Mouse (Mus musculus): Measurements from ENCODE around the gene Zbtb20.

Gene Zbtb20

DNA sequence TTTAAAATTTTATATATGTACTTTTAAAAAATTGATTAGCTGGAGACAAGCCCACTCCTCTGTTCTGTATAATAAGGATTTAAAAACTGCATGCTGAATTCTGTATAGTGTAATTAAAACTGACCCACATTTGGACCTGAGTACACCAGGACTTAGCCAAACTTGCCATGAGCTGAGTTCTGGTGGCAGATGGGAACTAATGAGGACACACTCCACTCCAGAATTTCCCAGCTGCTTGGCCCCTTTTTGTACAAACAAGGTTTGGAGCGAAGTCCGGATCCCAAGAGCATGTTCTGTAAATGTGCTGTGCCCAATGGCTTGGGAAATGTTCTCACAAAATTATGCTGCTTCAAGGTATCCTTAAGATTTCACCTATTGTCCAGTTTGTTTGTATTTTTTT, 204.7 kb downstream of the Zbtb20 start:
- no peak for DNase-seq (ENCODE audit: low spot score in 2 of 2)

DNA sequence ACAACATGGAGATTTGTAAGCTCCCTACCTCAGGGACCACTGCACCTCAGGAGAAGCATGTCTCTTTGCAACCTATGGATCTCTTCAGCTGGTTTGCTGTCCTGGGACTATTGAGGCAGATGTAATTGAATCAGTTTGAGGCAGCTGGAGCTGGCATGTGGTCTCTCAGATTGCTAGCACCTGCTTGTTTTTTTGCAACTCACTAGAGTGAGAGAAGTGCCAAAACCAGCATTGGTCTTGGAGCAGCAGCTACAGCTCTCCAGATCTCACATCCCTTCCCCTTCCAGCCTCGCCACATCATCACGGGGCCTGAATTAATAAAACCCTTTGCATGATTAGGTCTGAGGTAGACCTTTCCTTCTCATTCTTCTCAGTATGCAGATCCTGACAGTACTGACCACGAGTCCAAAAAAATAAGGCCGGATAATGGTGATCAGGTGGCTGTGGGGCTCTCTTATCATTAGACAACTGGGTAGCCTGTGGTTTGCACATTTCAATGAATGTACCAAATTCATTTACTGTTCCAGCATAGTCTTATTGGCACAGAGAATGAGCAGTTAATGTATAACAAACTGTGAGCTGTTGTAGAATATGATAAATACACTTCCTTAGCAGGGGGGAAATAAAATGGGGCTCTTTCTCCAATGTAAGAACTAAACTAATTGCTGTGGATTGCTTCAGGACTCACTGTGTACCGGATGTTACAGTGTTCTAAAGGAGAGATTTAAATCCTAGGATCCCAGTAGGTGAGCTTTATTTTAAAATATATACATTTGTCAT, 205.4 kb downstream of the Zbtb20 start:
- DNase-seq (ENCODE audit: low spot score in 2 of 2): no peak

DNA sequence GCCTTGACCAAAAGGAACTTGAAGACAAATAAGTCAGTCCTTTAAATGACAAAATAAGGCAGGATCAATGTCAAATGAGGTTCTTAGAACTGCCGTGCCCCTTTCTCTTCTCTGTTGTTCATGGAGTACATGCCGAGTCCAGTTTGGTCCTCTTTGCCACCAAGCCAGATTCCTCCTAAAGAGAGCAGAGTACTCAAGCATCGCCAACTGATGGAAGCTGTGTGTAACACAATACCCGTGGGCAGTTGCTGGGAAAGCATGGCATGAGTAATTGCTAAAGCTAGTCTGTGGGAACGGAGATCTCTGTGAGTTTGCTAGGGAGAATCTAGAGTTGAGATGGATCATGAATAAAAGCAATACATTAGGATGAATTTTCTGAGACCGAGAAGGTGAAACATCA, 206.3 kb downstream of the Zbtb20 start:
- no peak for DNase-seq (ENCODE audit: low spot score in 2 of 2)

DNA sequence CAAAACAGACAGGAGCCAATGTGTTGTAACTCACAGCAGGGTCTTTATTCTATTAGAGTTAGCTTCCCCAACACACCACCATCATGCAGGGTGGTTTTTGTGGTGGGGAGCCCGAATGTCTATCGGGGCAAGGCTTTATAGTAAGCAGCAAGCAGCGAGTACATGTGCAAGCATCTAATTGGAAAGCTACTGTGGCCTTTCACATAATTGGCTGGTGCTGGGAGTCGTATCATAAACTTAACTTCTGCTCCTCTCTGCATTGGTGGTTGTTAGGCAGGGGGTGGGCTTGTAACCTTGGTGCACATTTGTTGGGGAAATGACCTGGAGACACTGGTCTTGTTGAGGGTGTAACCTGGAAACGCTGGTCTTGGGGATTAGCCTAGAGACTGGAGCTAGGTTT, 207.1 kb downstream of the Zbtb20 start:
- DNase-seq (ENCODE audit: low spot score in 2 of 2): no peak

DNA sequence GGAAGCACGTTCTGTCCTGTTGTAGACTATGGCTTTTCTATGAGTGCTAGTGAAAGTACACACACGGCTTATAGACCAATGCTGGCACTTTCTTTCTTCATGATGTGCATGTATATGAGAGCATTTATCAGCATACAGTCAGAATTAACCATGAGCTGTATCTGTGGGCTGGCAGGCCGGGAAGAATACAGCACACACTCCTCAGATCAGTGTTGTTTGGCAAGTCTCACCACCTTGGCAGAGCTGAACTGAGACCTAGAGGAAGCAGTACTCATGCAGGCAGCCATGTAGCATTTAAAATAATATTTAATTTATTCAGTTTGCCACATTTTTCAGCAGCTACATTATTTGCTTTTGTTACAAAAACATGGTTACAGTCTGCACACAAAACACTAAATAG, 214.5 kb downstream of the Zbtb20 start:
- DNase-seq (ENCODE audit: low spot score in 2 of 2): no peak

DNA sequence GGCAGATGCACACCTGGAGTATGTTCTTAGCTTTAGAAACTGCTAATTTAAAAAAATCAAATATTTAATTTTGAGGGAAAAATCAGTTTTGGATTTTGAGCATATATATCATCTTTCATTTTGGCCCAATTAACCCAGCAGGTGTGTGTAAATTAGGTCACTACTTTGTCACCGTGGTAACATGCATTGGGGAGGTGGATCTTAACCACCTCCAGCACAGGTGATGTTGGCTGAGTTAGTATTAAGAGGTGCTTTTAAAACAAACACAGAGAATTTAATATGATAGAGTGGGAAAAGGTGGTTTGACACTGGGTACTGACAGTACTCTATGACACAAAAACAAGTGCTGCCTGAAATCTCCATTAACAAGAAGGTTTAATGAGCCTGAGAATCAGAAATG, 218.5 kb downstream of the Zbtb20 start:
- no peak for DNase-seq (ENCODE audit: low spot score in 2 of 2)

DNA sequence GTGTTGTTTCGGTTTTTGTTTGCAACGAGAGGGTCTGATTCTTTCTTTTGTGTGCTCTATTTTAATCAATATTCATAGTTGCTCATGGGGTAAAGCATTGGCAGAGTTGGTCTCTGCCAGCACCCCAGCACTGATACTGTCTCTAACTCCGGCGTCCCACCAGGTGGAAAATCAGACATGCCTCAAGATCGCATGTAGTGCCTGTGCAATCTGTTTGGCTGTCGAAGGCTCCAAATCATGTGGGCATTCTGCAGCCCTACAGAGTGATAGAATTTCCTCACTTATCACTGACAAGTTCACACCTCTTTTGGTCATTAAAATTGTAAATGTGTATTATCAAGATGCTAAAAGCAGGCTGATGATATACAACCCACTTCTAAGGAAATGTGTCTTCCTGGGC, 219.1 kb downstream of the Zbtb20 start:
- no peak for DNase-seq (ENCODE audit: low spot score in 2 of 2)

DNA sequence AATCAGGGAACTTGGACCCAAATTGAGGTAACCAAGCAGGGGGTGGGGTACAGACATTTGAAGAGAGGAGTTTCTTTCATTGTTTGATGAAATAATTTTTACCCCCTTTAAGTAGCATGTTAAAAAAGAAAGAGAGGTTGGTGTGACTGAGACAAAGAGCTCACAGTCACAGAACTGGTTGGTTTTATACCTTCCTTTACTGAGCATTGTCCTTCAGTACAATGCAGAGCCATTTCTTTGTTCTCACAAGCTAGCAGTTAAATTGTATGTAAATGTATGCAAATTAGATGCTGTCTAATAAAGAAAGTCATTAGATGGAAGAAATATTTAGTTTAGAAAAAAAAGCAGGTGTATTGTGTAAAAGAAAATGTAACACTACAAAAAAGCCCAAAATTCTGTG, 220.4 kb downstream of the Zbtb20 start:
- no peak for DNase-seq (ENCODE audit: low spot score in 2 of 2)

DNA sequence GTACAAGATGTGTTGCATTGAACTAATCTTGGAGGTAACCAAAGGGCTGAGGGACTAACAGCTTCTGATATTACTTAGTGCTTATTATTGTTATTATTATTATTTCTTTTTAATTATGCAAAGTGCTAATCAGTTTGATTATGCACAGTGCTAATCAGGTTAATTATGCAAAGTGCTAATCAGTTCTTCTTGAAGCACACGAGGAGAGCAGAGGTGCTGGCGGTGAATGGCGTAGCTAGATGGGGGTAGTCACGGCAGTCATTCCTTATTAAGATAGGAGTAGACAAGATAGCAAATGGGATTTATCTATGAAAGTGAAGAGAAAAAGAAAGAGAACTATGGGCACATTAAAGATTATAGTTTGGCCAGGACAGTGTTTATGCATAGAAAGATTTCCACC, 222.5 kb downstream of the Zbtb20 start:
- no peak for DNase-seq (ENCODE audit: low spot score in 2 of 2)

DNA sequence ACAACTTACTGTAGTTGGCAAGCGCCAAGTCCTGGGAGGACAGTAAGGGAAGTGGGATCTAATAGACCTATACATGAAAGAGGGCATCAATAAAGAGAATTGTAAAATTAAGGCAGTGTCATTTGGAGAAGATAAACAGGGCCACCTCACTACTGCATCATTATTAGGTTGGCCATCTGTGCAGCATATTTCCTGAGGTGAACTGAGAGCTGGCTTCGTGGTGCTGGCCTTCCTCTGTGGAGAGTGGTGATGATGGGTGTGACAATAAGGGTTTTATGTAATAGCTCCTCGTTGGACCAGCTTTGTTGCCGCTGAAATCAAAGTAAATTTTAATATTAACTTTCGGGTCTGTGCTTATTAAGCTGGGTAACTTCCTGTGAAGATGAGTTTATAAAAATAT, 223.0 kb downstream of the Zbtb20 start:
- DNase-seq (ENCODE audit: low spot score in 2 of 2): no peak

DNA sequence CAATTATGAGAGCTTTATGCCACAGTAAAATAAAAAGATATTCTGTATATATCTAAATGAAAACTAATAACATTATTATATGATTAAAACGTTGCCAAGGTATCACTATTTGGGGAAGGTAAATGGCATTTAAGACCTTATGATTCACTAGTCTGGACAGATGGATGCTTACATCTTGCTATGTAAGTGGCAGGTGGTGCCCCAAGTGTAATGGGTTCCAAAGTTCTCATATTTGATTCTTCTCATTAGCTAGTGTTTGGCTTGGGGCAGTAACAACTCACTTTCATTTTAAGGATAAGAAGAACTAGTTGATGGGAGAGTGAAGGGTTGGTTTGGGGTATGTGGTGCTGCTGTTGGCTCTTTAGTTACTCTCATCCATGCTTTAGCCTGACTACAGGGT, 235.6 kb downstream of the Zbtb20 start:
- DNase-seq (ENCODE audit: low spot score in 2 of 2): no peak

DNA sequence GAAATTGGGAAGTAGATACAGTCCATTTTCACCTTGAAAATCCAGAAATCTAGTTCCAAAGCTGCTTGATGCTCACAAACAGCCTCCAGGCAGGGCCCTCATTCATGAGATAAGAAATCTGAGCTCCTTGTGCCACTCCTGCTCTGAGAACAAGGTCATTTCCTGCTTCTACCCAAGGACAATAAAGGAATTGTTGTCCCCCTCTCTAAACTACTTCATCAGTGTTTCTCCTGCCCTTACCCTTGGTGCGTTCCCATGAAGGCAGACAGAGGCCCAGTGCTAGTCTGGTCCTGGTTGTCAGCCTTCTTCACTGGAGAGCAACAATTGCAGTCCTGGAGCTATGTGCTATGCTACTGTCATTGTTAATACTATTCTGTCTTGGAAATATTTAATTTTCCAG, 238.3 kb downstream of the Zbtb20 start:
- DNase-seq (ENCODE audit: low spot score in 2 of 2): no peak

DNA sequence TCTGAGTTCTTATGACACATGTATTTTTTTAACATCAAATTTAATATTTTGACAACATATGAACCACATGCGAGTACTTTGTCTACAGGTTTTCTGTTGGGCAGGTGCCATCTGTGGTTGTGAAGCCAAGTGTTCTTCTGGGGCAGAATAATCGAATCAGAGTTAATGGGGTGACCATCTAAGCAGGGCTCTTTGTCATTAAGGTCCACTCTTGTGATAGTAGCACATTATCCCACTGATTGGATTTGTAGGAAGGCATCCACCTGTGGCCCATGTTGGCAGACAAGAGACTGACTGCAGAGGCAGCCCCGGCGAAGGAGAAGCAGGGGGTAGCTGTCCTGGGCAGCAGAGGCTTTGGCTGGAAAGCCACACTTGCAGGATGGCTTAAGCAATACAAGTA, 254.3 kb downstream of the Zbtb20 start:
- no peak for DNase-seq (ENCODE audit: low spot score in 2 of 2)

DNA sequence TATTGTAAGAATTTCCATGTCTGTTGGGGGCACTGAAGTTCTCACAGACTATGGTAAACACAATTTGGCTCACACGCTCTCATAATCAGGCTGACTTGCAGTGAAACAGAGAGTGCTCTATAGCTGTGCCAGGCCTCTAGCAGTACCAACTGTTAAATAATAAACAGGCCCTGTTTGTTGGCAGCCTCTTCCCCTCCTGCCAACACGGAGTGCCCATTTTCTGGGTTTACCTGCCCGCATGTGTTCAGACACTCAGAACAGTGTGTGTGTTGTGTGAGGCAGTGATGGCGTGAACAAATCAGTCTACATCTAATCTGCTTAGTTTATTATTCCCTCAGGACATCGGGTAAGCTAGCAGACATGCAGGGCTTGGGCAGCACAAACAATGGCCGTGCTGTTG, 254.9 kb downstream of the Zbtb20 start:
- peak in 1 of 2 experiments; percentile 20 for DNase-seq (ENCODE audit: low spot score in 2 of 2)

DNA sequence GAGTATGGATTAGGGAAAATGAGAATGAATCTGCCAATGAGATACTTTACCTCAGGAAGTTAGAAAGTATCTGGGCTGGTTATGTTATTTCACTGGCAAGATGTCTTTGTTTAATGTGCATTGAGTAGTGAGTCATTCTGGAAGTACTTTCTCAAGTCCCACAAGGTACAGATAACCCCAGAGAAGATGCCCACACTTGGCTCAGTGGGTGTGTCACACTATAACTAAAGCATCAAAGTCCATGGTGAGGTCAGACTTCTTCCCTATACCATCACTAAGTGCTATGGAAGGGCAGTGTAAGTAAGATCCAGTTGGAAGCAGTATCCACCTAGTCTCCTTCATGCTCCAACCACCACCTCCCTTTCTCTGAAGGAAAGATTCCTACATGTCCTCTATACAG, 255.4 kb downstream of the Zbtb20 start:
- no peak for DNase-seq (ENCODE audit: low spot score in 2 of 2)

DNA sequence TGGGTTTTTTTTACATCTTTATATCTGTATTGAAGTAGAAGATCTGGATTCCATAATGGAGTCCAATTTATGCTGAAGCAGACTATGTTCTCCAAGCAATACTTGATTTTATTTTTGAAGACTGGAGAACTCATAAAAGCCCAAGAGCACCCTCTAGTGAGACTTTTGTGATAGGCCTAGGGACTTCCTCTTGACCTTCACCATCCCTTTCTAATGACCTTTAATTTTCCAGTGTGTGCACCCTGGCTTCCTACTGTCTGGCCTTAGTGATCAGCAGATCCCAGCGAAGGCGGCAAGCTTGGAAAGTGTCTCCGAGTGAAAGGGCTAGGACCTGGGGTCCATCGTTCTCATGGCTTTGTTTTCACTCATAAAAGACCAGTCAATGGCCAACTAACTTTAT, 292.8 kb downstream of the Zbtb20 start:
- DNase-seq (ENCODE audit: low spot score in 2 of 2): no peak

DNA sequence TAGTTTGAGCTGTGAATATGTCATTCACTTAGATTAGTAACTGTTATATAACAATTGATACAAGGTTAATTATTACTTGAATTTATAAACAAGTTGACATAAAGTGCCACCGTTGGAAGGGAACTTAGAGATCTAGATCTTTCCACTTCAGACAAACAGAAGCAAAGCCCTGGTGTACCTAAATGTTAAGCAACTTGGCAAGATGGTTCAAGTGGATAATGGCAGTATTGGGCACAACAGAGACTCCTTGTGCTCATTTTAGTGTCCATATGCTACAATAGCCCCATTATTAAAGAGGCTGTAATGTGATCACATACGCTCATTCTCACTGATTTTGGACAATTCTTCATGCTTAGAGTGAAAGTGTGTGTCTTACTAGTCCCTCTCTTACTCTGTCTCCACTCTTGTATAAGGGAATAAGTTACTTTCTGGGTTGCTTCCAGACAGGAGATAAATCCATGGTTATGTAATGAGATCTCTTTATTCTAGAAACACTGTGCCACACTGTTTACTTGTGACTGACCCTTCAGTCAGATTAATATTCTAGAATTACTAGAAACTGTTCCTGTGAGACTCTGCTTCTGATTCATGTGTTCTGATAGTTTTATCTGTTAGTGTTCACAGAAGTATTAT, 293.7 kb downstream of the Zbtb20 start:
- no peak for DNase-seq (ENCODE audit: low spot score in 2 of 2)

DNA sequence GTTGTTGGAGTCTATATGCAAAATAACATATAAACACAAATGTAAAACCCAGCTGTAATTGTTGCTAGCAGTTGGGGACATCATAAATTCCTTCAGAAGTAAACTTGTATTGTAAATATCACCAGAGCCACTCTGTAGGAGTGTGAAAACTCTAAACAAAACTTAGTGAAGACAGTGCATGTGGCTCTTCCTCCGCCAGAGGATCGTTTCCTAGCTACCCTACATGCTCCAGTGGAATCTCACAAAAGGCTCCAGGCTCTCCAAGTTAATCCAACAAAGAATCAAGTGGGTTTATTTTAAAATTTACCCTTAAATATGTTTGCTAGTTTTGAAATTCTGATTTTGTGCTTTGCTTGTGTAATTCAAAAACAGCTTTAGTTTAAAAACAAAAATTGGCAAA, 296.5 kb downstream of the Zbtb20 start:
- no peak for DNase-seq (ENCODE audit: low spot score in 2 of 2)

DNA sequence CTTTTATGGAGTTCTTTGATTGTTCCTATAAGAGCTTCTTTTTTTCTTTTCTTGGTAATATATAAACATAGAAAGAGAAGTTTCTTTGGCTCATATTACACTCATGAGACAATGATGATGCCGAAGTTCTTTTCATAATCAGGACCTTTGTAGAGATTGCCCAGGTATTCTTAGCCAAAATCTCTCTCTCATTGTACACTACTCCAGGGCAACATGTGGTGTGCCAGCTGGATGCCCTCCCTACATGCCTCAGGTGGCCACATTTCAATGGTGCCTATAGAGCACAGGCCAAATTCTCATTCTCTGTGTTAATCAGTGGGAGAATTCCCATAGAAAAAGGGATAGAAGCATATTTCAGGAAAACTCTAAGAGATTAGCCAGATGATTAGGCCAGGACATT, 297.2 kb downstream of the Zbtb20 start:
- DNase-seq (ENCODE audit: low spot score in 2 of 2): no peak

DNA sequence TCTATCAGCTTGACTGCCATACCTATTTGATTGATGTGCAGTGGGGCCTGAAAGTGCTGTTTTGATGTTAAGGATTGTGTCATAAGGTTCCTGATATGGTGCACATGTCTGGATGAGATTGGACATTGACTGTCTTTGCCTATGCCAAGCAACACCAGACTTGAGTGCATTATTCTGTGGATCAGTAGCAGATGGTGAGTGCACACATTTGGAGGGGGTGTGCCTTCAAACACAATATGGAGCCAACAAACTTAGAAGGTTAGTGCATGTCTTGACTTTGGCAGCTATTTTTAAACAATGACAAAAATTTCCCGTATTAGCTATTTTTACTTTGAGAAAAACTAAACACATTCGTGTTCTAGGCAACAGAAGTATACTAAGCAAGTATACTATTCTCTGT, 299.1 kb downstream of the Zbtb20 start:
- DNase-seq (ENCODE audit: low spot score in 2 of 2): no peak

DNA sequence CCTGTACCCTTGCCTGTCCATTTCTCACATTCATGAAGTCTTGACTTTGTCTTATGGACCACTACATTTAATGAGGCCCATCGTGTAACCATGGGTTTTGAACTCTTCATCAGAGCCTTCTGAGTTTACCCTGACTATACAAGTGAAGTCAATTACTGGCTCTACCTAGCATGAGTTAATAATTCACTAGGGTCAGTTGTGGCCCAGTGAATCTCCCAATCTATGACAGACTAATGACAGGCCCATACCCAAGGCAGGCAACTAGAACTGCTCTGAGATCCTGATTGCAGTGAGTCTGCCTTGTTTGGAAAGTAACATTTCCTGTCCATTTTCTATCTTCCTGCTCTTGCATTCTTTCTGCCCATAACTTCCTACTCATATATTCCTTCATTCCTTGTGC, 305.4 kb downstream of the Zbtb20 start:
- no peak for DNase-seq (ENCODE audit: low spot score in 2 of 2)

DNA sequence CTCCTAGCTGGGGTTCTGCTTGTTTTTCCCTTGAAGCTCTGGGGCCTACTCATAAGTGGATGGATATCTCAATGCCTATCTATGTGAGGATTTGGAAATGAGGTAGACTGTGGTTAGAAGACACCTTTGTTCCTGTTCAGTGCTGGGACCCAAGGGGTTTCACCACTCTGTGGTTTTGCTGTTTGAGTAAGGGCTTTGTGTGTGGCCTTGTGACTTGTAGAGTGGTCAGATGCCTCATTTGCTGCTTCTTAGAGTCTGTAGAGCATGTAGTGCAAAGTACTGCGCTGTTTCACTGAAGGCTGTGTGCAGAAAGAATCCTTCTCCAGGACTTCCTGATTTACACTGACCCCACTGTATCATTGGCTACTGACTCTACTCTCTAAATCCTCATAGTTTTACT, 314.7 kb downstream of the Zbtb20 start:
- no peak for DNase-seq (ENCODE audit: low spot score in 2 of 2)

DNA sequence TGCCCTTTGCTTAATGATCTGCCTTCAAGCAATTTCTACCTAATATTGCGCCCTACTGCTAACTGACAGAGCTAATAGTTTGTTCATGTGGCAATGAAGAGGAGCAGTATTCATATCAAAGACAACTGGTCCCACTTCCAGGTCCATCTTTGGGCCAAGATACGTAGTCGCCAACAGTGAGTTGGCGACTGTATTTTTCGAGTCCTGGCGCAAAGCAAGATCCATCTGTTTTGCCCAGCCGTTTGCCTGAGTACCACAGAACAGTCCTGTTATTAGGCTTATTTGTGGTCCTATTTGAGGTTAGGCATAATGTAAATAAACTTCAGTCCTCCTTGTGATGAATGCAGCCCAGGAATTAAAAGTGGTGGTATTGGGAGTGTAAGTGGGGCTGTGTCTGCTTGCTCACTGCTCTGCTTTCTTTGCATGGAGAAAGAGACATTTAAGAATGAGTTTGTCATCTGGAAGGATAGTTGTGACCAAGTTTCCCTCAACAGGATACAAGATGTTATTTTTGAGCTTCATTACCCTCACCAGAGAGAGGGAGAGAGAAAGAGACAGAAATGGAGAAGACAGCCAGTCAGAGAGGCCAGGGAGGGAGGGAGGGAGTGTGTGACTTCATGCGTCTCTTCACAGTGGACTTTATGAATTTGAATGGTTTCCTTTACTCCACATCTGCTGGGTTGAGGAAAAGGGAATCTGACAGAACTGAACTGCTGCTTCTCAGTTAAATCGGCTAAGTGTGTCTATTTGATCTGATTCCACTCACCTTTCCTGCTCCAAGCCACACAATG, 315.6 kb downstream of the Zbtb20 start:
- no peak for DNase-seq (ENCODE audit: low spot score in 2 of 2)
